Mouse (Mus musculus) myocyte (in vitro differentiated cells): ENCODE results near the gene Ankrd63. TPM values are rescaled to one million over a fixed set of nuclear protein-coding genes. Genes with fewer than 3 reads are reported as not detected.
"Not testable (repeated sequence)": the region's sequence is repeated elsewhere in the genome, so short reads cannot be mapped to it uniquely, and the experiment has no call there.

Experiments used
- H3K27me3 ChIP-seq: one replicate; pipeline ENCODE4 v1.6.1; 2011; ENCODE audit not compliant: control insufficient read depth, insufficient read depth, insufficient read length
- H3K36me3 ChIP-seq: one replicate; pipeline ENCODE4 v1.6.1; 2011; ENCODE audit not compliant: control insufficient read depth, insufficient read depth
- H3K4me2 ChIP-seq: one replicate; pipeline ENCODE4 v1.6.1; 2011; ENCODE audit warnings: low read depth, control low read depth
- H3K4me3 ChIP-seq: one replicate; pipeline ENCODE4 v1.5.1; 2011; ENCODE audit warnings: mild to moderate bottlenecking, control low read depth, moderate library complexity
- H3K79me2 ChIP-seq: one replicate; pipeline ENCODE4 v1.6.1; 2011; ENCODE audit not compliant: control insufficient read depth, insufficient read depth
- H3ac ChIP-seq: one replicate; pipeline ENCODE4 v1.6.1; 2011; ENCODE audit not compliant: control insufficient read depth, insufficient read length
- CEBPB ChIP-seq: IDR thresholded peaks from 2 replicates; pipeline ENCODE4 v1.6.1; 2011; ENCODE audit warnings: mild to moderate bottlenecking, moderate library complexity; ENCODE audit not compliant: poor library complexity, insufficient read depth, severe bottlenecking
- E2F4 ChIP-seq: IDR thresholded peaks from one replicate; pipeline ENCODE4 v1.6.1; 2011; ENCODE audit warnings: mild to moderate bottlenecking, control low read depth, moderate library complexity; ENCODE audit not compliant: insufficient read depth
- MAX ChIP-seq: IDR thresholded peaks from one replicate; pipeline ENCODE4 v1.6.1; 2011; ENCODE audit warnings: low read depth, mild to moderate bottlenecking, control low read depth
- MYOD1 ChIP-seq, 3 experiments: IDR thresholded peaks; one replicate each; pipeline ENCODE4 v1.6.1; 2011; ENCODE audit warnings: control low read depth in 2 of 3, low read depth in 2 of 3, mild to moderate bottlenecking in 2 of 3, moderate library complexity in 1 of 3; ENCODE audit not compliant: insufficient read length in 2 of 3, control insufficient read depth in 1 of 3
- MYOG ChIP-seq, 3 experiments: IDR thresholded peaks; one replicate each; pipeline ENCODE4 v1.6.1; 2011; ENCODE audit warnings: control low read depth in 2 of 3, low read depth in 2 of 3, mild to moderate bottlenecking in 2 of 3; ENCODE audit not compliant: insufficient read length in 2 of 3, control insufficient read depth in 1 of 3, insufficient read depth in 1 of 3
- POLR2A ChIP-seq: IDR thresholded peaks from one replicate; pipeline ENCODE4 v1.6.1; 2011; ENCODE audit warnings: low read depth, mild to moderate bottlenecking, control low read depth, moderate library complexity; ENCODE audit not compliant: insufficient read length
- POLR2AphosphoS2 ChIP-seq: IDR thresholded peaks from one replicate; pipeline ENCODE4 v1.6.1; 2011; ENCODE audit warnings: low read depth, control low read depth; ENCODE audit not compliant: insufficient read length
- REST ChIP-seq: IDR thresholded peaks from one replicate; pipeline ENCODE4 v1.6.1; 2011; ENCODE audit warnings: mild to moderate bottlenecking, control low read depth, moderate library complexity; ENCODE audit not compliant: insufficient read depth, insufficient read length
- SRF ChIP-seq: IDR thresholded peaks from one replicate; pipeline ENCODE4 v1.6.1; 2011; ENCODE audit warnings: low read depth; ENCODE audit not compliant: control insufficient read depth, insufficient read length
- TCF12 ChIP-seq: IDR thresholded peaks from one replicate; pipeline ENCODE4 v1.6.1; 2011; ENCODE audit warnings: mild to moderate bottlenecking, control low read depth; ENCODE audit not compliant: poor library complexity, insufficient read depth, severe bottlenecking
- TCF3 ChIP-seq: IDR thresholded peaks from one replicate; pipeline ENCODE4 v1.6.1; 2011; ENCODE audit warnings: low read depth, control low read depth; ENCODE audit not compliant: insufficient read length
- USF1 ChIP-seq: IDR thresholded peaks from one replicate; pipeline ENCODE4 v1.6.1; 2011; ENCODE audit warnings: low read depth, mild to moderate bottlenecking, control low read depth, moderate library complexity
- polyA plus RNA-seq: library from polyadenylated mRNA; unstranded; fragments of >200 nt; fragmentation: generic; extraction: Trizol; gene quantifications from one replicate; pipeline ENCODE4 v1.2.1, GENCODE M21; 2012; ENCODE audit warnings: missing spikeins

Ankrd63 gene
- polyA plus RNA-seq, 1 experiment: 0.01 TPM

GRCm38 (mm10) chr2:118659077-118659476 is 44.7 kb downstream of the Ankrd63 start:
- peak overlapping the region; percentile 71 for H3K4me2 ChIP-seq

DNA sequence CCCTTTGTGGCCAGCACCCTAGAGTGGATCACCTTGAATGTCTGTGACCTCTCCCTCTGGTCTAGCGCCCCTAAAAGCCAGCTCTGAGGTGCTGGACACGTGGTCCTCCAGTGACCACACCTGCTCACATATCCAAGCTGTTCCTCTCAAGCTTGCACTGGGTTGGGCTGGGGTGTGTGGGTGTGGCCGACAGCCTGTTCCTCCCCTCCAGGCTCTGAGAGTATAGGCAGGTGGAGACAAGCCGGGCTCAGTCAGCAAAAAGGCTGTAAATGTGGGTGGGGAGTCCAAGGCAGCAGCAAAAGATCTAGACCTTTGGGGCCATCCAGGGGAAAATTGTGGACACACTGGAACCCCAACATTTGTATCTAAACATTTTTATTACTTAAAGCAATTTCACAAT is 45.3 kb downstream of the Ankrd63 start:
- H3K4me2 ChIP-seq: no peak overlapping the region
- TF ChIP-seq E2F4: no peak
- no peak for TF ChIP-seq REST
- no peak for TF ChIP-seq MYOG (IDR thresholded peaks at IDR 0.05; ENCODE audit: control insufficient read depth in 1 of 3, insufficient read depth in 1 of 3, insufficient read length in 2 of 3, low read depth in 2 of 3)
- no peak for TF ChIP-seq TCF3
- no peak for TF ChIP-seq SRF
- no peak for TF ChIP-seq USF1
- TF ChIP-seq MYOD1 (IDR thresholded peaks at IDR 0.05; ENCODE audit: control insufficient read depth in 1 of 3, insufficient read length in 2 of 3, low read depth in 2 of 3): no peak
- no peaks in the 10 kb centered on the region for H3K36me3 ChIP-seq
- H3ac ChIP-seq: no peak overlapping the region
- H3K79me2 ChIP-seq: no peaks in the 10 kb centered on the region
- no peak overlapping the region for H3K4me3 ChIP-seq
- H3K27me3 ChIP-seq: no peaks in the 10 kb centered on the region

More at GRCm38 (mm10) chr2:118659077-118659476, 44.7 kb downstream of the Ankrd63 start:
- no peaks in the 10 kb centered on the region for H3K79me2 ChIP-seq
- no peak overlapping the region for H3ac ChIP-seq
- no peak for TF ChIP-seq USF1
- TF ChIP-seq SRF: no peak
- TF ChIP-seq MYOG (IDR thresholded peaks at IDR 0.05; ENCODE audit: control insufficient read depth in 1 of 3, insufficient read depth in 1 of 3, insufficient read length in 2 of 3, low read depth in 2 of 3): no peak
- no peak for TF ChIP-seq TCF12
- TF ChIP-seq E2F4: no peak
- TF ChIP-seq MAX: no peak
- no peak for TF ChIP-seq CEBPB
- no peaks in the 10 kb centered on the region for H3K27me3 ChIP-seq
- no peak overlapping the region for H3K4me3 ChIP-seq
- no peaks in the 10 kb centered on the region for H3K36me3 ChIP-seq

DNA sequence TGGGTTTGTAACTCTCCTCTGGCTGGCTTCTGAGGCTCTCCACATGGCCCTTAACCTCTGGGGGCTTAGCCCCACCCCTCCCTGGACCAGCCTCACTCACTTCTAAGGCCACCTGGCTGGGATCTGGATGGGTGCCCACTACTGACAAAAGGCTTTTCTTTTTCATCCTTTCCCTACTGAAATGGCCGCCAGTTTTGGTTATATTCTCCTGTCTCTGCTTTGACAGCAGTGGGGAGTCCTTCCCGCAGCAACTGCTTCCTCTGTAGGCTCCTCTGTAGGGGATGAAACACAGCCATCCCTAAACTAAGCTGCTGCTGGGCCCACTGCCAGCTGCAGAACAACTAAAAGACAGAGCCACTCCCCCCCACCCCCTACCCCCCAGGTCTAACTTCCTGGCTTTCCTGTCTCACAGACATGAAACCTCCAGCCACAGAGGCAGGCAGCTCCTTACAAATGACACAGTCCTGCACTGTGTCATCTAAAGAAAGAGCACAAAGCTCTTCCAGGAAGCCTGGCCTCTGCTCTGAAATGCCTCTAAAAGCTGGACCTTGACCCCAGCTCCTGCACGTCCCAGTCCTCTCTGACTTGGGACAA is 47.0 kb downstream of the Ankrd63 start:
- Histone ChIP-seq H3K36me3 (no peaks in the 10 kb centered on the region), H3K4me2 (no peak overlapping the region), H3ac (no peak overlapping the region), H3K79me2 (no peaks in the 10 kb centered on the region), H3K27me3 (no peaks in the 10 kb centered on the region), H3K4me3 (no peak overlapping the region)
- TF ChIP-seq POLR2AphosphoS2 (no peak), MYOD1 (IDR thresholded peaks at IDR 0.05; ENCODE audit: control insufficient read depth in 1 of 3, insufficient read length in 2 of 3, low read depth in 2 of 3) (no peak), POLR2A (no peak), USF1 (no peak), MAX (no peak), MYOG (IDR thresholded peaks at IDR 0.05; ENCODE audit: control insufficient read depth in 1 of 3, insufficient read depth in 1 of 3, insufficient read length in 2 of 3, low read depth in 2 of 3) (no peak)

DNA sequence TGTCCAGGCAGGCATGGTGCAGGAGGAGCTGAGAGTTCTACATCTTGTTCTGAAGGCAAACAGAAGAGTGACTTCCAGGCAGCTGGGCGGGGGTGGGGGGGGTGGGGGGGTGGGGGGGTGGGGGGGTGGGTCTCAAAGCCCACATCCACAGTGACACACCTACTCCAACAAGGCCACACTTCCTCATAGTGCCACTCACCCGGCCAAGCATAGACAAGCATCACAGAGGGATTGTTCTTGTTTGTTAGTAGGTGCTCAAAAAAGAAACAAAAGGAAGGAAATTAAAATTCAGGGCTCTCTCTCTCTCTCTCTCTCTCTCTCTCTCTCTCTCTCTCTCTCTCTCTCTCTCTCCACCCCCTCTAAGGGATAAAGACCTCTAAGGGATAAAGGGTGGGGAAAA is 53.1 kb downstream of the Ankrd63 start:
- H3K79me2 ChIP-seq, H3K4me2 ChIP-seq, H3K27me3 ChIP-seq, H3K36me3 ChIP-seq, H3K4me3 ChIP-seq, H3ac ChIP-seq: not testable (repeated sequence)

Other genes starting within 250 kb of the Ankrd63 start
- 311 TPM for gene Srp14, start 224.3 kb downstream of the Ankrd63 start, polyA plus RNA-seq
- 4.8 TPM for gene Bmf, start 154.3 kb downstream of the Ankrd63 start, polyA plus RNA-seq
- gene Bub1b, start 105.8 kb downstream of the Ankrd63 start, polyA plus RNA-seq: 25.6 TPM
- gene Pak6, start 40.7 kb downstream of the Ankrd63 start, polyA plus RNA-seq: 0.06 TPM
- not detected for gene Plcb2, start 24.5 kb upstream of the Ankrd63 start, polyA plus RNA-seq
- 10.5 TPM for gene Inafm2, start 41.8 kb upstream of the Ankrd63 start, polyA plus RNA-seq
- gene Ccdc9b, start 58.7 kb upstream of the Ankrd63 start, polyA plus RNA-seq: 9.0 TPM
- not detected for gene Phgr1, start 68.8 kb upstream of the Ankrd63 start, polyA plus RNA-seq
- gene Disp2, start 75.8 kb upstream of the Ankrd63 start, polyA plus RNA-seq: 0.06 TPM
- gene Knstrn, start 110.0 kb upstream of the Ankrd63 start, polyA plus RNA-seq: 42.2 TPM
- 35.3 TPM for gene Ivd, start 158.0 kb upstream of the Ankrd63 start, polyA plus RNA-seq
- 12.0 TPM for gene Bahd1, start 196.4 kb upstream of the Ankrd63 start, polyA plus RNA-seq
- gene Chst14, start 222.5 kb upstream of the Ankrd63 start, polyA plus RNA-seq: 25.4 TPM